Mouse (Mus musculus) midbrain, embryonic 14.5 days (tissue): Measurements from ENCODE around the gene Dvl3. TPM values are rescaled to one million over a fixed set of nuclear protein-coding genes. Genes with fewer than 3 reads are reported as not detected.

Source experiments
- ATAC-seq: fragments of 200-750 bp; cut with Nextera tagmentation; 2 replicates; pipeline ENCODE4 v1.8.0; 2017; ENCODE audit warnings: moderate number of reproducible peaks, moderate library complexity; ENCODE audit not compliant: low FRiP score, low TSS enrichment
- DNase-seq: peaks from one replicate; pipeline ENCODE4 v3.0.0-alpha.2; 2015
- H3K27ac ChIP-seq: fragments of 300-500 bp; sonication (generic); replicated peaks from 2 replicates; pipeline ENCODE4 v1.5.1; 2014; ENCODE audit warnings: mild to moderate bottlenecking, low read depth, low read length, moderate library complexity
- H3K27me3 ChIP-seq: fragments of 300-500 bp; sonication (generic); 2 replicates; pipeline ENCODE4 v1.6.1; 2014; ENCODE audit warnings: low read length, control low read depth, mixed read lengths; ENCODE audit not compliant: control insufficient read depth, insufficient read depth
- H3K36me3 ChIP-seq: fragments of 300-500 bp; sonication (generic); 2 replicates; pipeline ENCODE4 v1.6.1; 2014; ENCODE audit warnings: low read length, control low read depth; ENCODE audit not compliant: control insufficient read depth, insufficient read depth
- H3K4me1 ChIP-seq: fragments of 300-500 bp; sonication (generic); 2 replicates; pipeline ENCODE4 v1.6.1; 2014; ENCODE audit warnings: mild to moderate bottlenecking, antibody characterized with exemption, low read length, control low read depth; ENCODE audit not compliant: control insufficient read depth, insufficient read depth
- H3K4me2 ChIP-seq: fragments of 300-500 bp; sonication (generic); 2 replicates; pipeline ENCODE4 v1.6.1; 2014; ENCODE audit warnings: mild to moderate bottlenecking, low read length, moderate library complexity
- H3K4me3 ChIP-seq: fragments of 300-500 bp; sonication (generic); replicated peaks from 2 replicates; pipeline ENCODE4 v1.5.1; 2014; ENCODE audit warnings: low read depth, low read length
- H3K9ac ChIP-seq: fragments of 300-500 bp; sonication (generic); replicated peaks from 2 replicates; pipeline ENCODE4 v1.6.1; 2014; ENCODE audit warnings: mild to moderate bottlenecking, low read length, moderate library complexity
- H3K9me3 ChIP-seq: fragments of 300-500 bp; sonication (generic); 2 replicates; pipeline ENCODE4 v1.6.1; 2016; ENCODE audit warnings: low read length, control low read depth, mixed read lengths; ENCODE audit not compliant: control insufficient read depth
- WGBS: fragments of 180-500 bp; shearing (Covaris S2); extraction: QIAGEN DNeasy Blood & Tissue Kit; methylation state at CpG from one replicate; pipeline ENCODE4 v1.1.7; 2014; 5-methylcytosine and 5-hydroxymethylcytosine counted together
- polyA plus RNA-seq: library from polyadenylated mRNA; unstranded; fragments of >200 nt; fragmentation: Nextera tagmentation; extraction: Ambion mirVana; gene quantifications from 2 replicates; pipeline ENCODE4 v1.2.1, GENCODE M21; 2014

Gene Dvl3
- polyA plus RNA-seq, 1 experiment from 2014 or later = 40.2 TPM

DNA sequence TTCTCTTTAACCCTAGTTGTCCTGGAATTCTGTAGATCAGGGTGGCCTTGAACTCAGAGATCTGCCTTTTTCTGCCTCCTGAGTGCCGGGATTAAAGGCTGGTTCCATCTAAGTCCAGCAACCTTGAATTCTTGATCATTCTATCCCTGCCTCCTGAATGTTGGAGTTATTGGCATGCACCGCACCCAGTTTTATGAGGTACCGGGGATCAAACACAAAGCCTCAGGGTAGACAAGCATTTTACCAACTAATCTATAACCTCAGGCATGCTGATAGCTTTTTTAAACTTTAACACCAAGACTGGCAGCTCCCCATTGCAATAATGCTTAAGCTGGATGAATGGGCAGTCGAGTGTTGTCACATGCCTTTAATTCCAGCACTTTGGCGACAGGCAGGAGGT lies 30.6 kb downstream of the Dvl3 start:
- no peaks in the 10 kb centered on the region for H3K27me3 ChIP-seq
- H3K36me3 ChIP-seq = peaks cover 56% of the 10 kb centered on the region
- no peak for DNase-seq
- H3K9me3 ChIP-seq = no peaks in the 10 kb centered on the region
- no peak overlapping the region for H3K9ac ChIP-seq
- WGBS = 61% methylated on average over 5 of the region's 5 CpGs
- no peak for ATAC-seq
- H3K4me2 ChIP-seq = peak overlapping the region; percentile 61
- peak overlapping the region; percentile 84; the same call in 1 of the 2 replicates for H3K4me3 ChIP-seq
- H3K4me1 ChIP-seq = peaks cover 10% of the 10 kb centered on the region
- H3K27ac ChIP-seq = no peak overlapping the region

GRCm38 (mm10) chr16:20548096-20548948 lies 31.5 kb downstream of the Dvl3 start, which contains the start of gene Abcf3:
Gene Abcf3 (plus strand): TSS chr16:20548577.
- DNase-seq (peak; percentile 100), ATAC-seq (peak; percentile 99)
- peak within 1 kb of the TSS; percentile 84 for H3K4me3 ChIP-seq
- WGBS = under 1% methylated on average over 56 of the region's 56 CpGs
- H3K9ac ChIP-seq = peak within 1 kb of the TSS; percentile 77
- H3K27me3 ChIP-seq = no peaks in the 10 kb centered on the region
- no peaks in the 10 kb centered on the region for H3K9me3 ChIP-seq
- peak within 1 kb of the TSS; percentile 60 for H3K27ac ChIP-seq
- peaks cover 10% of the 10 kb centered on the region for H3K4me1 ChIP-seq
- H3K36me3 ChIP-seq = peaks cover 57% of the 10 kb centered on the region
- peak within 1 kb of the TSS; percentile 90 for H3K4me2 ChIP-seq

GRCm38 (mm10) chr16:20549161-20549560 lies 32.4 kb downstream of the Dvl3 start:
- WGBS = 60% methylated on average over 9 of the region's 9 CpGs
- Histone ChIP-seq H3K36me3 (peaks cover 58% of the 10 kb centered on the region), H3K27me3 (no peaks in the 10 kb centered on the region), H3K4me3 (peak overlapping the region; percentile 84), H3K4me2 (peak overlapping the region; percentile 90), H3K9ac (peak overlapping the region; percentile 77), H3K27ac (no peak overlapping the region), H3K4me1 (peaks cover 10% of the 10 kb centered on the region), H3K9me3 (no peaks in the 10 kb centered on the region)
- DNase-seq (no peak), ATAC-seq (no peak)

DNA sequence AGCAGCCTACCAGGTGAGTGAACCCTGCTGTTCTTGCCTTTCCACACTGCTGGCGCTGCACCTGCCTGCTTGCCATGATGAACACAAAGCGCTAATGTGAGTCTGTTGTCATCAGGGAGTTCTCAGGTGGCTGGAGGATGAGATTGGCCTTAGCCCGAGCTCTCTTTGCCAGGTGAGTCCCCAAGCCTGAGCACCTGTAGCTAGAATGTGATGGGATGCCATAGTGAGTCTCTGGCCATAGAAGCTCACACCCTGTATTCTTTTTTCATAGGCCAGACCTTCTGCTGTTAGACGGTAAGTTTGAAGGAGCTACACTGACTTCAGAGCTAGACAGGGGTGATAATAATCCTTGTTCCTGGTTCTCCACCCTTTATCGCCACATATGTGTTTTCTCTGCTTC lies 34.9 kb downstream of the Dvl3 start:
- ATAC-seq (no peak), DNase-seq (no peak)
- no peak overlapping the region for H3K9ac ChIP-seq
- no peak overlapping the region for H3K4me2 ChIP-seq
- H3K4me1 ChIP-seq = peaks cover 10% of the 10 kb centered on the region
- no peak overlapping the region for H3K4me3 ChIP-seq
- 95% methylated on average over 5 of the region's 5 CpGs for WGBS
- H3K36me3 ChIP-seq = peaks cover 57% of the 10 kb centered on the region
- no peaks in the 10 kb centered on the region for H3K9me3 ChIP-seq
- no peak overlapping the region for H3K27ac ChIP-seq
- no peaks in the 10 kb centered on the region for H3K27me3 ChIP-seq

- DNase-seq (no peak), ATAC-seq (no peak)
- no peak overlapping the region for H3K4me2 ChIP-seq
- H3K27me3 ChIP-seq = no peaks in the 10 kb centered on the region
- H3K9me3 ChIP-seq = no peaks in the 10 kb centered on the region
- 95% methylated on average over 1 of the region's 1 CpGs for WGBS
- H3K4me3 ChIP-seq = no peak overlapping the region
- peaks cover 8% of the 10 kb centered on the region for H3K4me1 ChIP-seq
- no peak overlapping the region for H3K27ac ChIP-seq
- peaks cover 61% of the 10 kb centered on the region for H3K36me3 ChIP-seq
- H3K9ac ChIP-seq = no peak overlapping the region
Observed at GRCm38 (mm10) chr16:20552594-20552993, 35.8 kb downstream of the Dvl3 start.

DNA sequence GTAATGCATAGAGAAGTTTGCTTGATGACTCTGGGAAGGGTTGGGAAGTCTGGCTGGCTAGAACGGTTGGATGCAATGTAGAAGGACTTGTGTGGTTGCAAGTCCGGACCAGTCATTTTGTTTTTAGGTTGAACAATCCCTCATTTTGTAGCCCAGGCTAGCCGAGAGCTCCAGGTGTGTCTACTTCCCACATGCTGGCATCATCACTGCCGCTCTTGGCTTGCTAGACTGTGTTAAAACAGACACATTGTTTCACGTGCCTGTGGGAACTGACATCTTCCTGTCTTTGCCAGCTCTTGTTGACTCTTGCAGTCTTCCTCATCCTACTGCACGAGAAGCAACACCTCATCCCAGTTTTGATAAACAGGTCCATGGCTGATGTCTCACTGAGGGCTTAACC lies 38.2 kb downstream of the Dvl3 start:
- no peak overlapping the region for H3K27ac ChIP-seq
- no peak for ATAC-seq
- no peaks in the 10 kb centered on the region for H3K4me1 ChIP-seq
- peaks cover 84% of the 10 kb centered on the region for H3K36me3 ChIP-seq
- DNase-seq = no peak
- no peaks in the 10 kb centered on the region for H3K27me3 ChIP-seq
- H3K4me3 ChIP-seq = no peak overlapping the region
- no peak overlapping the region for H3K4me2 ChIP-seq
- no peak overlapping the region for H3K9ac ChIP-seq
- WGBS = 94% methylated on average over 6 of the region's 6 CpGs
- no peaks in the 10 kb centered on the region for H3K9me3 ChIP-seq

- ATAC-seq = no peak
- 85% methylated on average over 7 of the region's 7 CpGs for WGBS
- Histone ChIP-seq H3K4me1 (no peaks in the 10 kb centered on the region), H3K4me3 (no peak overlapping the region), H3K9me3 (no peaks in the 10 kb centered on the region), H3K27ac (no peak overlapping the region), H3K4me2 (no peak overlapping the region), H3K27me3 (no peaks in the 10 kb centered on the region), H3K36me3 (peaks cover 86% of the 10 kb centered on the region), H3K9ac (no peak overlapping the region)
- DNase-seq = no peak
Observed at GRCm38 (mm10) chr16:20557381-20557780, 40.6 kb downstream of the Dvl3 start.

DNA sequence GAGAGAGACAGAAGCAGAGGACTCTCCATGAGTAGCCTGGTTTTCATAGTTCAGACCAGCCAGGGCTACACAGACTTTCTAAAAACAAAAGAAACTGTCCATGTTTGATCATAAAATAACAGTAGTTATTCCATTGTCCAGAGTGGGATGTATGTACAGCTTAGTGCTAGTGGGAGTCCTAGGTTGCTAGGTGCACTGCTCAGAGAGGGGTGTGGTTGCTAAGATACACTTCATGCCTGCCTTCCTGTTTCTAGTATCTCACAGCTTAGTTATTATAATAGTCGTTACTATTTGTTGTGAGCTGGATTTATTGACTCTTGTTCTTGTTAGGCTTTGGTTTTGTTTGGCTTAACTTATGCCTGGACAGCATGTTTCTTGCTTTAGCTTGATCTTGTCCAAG lies 48.3 kb downstream of the Dvl3 start:
- WGBS = 52% methylated on average over 1 of the region's 1 CpGs
- no peak for ATAC-seq
- no peak overlapping the region for H3K4me2 ChIP-seq

More for the DNA sequence above, 48.3 kb downstream of the Dvl3 start:
- Histone ChIP-seq H3K4me1 (no peaks in the 10 kb centered on the region), H3K9ac (no peak overlapping the region), H3K4me3 (no peak overlapping the region), H3K36me3 (peaks cover 34% of the 10 kb centered on the region), H3K9me3 (no peaks in the 10 kb centered on the region), H3K27me3 (no peaks in the 10 kb centered on the region), H3K27ac (no peak overlapping the region)
- no peak for DNase-seq
